Mouse (Mus musculus) layer of hippocampus, adult 2 months (tissue): Measurements from ENCODE around the gene Cttnbp2nl. TPM values are rescaled to one million over a fixed set of nuclear protein-coding genes. Genes with fewer than 3 reads are reported as not detected.

Experiments
- DNase-seq, 2 experiments: peaks; one replicate each; pipeline ENCODE4 v3.0.0; 2022; ENCODE audit warnings: low spot score in 2 of 2
- H3K27ac ChIP-seq: fragments of 200-600 bp; 2 replicates; pipeline ENCODE4 v1.8.1; 2022
- H3K4me3 ChIP-seq: fragments of 200-600 bp; 2 replicates; pipeline ENCODE4 v1.8.1; 2022; ENCODE audit warnings: mild to moderate bottlenecking
- CTCF ChIP-seq: fragments of 200-600 bp; conservative IDR thresholded peaks from 2 replicates; pipeline ENCODE4 v1.8.1; 2022; ENCODE audit warnings: antibody characterized with exemption, mild to moderate bottlenecking, moderate library complexity
- total RNA-seq, 2 experiments: library from RNA; stranded (reverse); gene quantifications; 2 replicates each; pipeline ENCODE4 v1.2.3; 2021

The Cttnbp2nl gene
- total RNA-seq, 2 experiments from 2014 or later, result 21.1 to 25.4 TPM

DNA sequence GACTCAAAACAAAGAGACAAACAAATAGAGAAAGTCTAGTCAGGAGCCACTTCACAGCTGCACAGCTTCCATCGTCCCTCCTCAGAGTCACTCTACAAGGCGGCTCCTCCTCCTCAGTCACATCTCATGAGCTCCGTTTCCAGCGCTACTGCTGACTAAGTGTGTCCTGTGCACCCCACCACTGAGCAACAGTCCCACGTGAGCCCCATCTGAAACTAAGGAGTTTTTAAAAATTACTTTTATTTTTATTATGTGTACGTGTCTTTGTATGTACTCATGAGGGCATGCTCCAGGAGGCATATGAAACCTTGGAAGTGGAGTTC, 34.2 kb downstream of the Cttnbp2nl start:
- Histone ChIP-seq H3K27ac (peak overlapping the region; percentile 82), H3K4me3 (no peak overlapping the region)
- no peak for DNase-seq
- TF ChIP-seq CTCF, result no peak

DNA sequence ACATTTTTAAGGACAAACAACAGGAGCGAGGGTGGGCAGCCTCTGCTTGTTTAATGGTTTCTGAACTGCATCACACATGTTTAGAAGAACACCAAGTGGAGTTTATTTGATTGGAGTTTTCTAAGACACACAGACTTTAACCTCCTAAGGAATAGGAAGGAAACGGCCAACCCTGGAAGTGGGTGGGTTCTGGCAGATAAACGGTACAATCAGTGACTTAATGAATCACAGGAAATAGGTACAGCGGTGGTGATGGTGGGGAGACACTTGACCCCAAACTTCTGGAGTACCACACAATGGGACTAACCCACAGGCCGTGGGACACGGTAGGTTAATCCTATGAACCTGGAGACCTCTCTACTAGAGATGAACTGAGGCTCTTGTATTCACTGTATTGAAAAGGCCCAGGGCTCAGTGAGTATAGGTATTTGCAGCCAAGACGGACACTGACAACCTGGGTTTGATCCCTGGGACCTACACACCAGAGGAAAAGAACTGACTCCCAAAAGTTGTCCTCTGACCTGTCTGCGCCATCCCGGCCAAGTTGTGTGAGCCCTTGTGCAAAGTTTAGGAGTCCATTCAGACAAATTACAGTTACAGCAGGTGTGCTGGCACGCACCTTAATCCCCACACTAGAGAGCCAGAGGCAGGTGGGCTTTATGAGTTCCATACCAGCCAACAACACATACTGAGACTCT, 34.7 kb downstream of the Cttnbp2nl start:
- no peak for TF ChIP-seq CTCF
- Histone ChIP-seq H3K4me3 (no peak overlapping the region), H3K27ac (peak overlapping the region; percentile 82)
- no peak for DNase-seq

DNA sequence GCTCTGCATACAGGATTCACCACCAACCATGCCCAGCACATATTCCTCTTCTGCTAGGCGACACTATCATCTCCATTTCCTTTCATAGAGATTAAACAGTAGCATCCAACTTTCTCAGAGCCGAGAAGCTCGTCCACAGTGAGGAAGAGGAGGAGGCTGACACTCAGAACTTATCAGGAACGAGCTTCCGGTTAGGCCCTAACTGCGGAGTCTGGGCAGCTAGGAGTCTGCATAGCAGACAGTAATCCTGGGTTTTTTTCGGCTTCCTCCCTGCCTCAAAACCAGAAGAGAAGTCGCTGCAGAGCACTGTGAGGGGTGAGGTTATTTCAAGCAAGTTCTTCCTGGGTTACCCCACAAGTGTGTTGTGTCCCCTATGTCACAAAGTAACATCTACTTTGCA, 35.6 kb downstream of the Cttnbp2nl start:
- no peak for DNase-seq
- Histone ChIP-seq H3K4me3 (no peak overlapping the region), H3K27ac (peak overlapping the region; percentile 82)
- TF ChIP-seq CTCF, result no peak

DNA sequence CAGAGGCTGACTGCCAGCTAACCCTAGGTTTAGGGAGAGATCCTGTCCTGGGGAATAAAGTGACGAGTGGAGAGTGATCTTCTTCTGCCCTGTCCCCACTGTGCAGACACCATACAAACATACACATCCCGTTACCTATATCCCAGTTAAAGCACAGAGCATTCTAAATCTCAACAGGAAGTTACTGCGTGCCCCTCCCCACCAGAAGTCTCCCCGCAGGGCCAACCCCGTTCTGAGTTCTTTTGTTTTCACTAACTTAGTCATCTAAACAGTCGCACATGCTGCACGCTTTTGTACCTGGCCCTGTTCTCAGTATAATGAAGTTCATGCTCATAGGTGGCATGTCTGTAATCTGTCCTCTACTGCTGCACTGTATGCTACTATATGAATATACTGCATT, 36.7 kb downstream of the Cttnbp2nl start:
- H3K27ac ChIP-seq, result peak overlapping the region; percentile 82
- H3K4me3 ChIP-seq, result no peak overlapping the region
- no peak for DNase-seq
- no peak for TF ChIP-seq CTCF

DNA sequence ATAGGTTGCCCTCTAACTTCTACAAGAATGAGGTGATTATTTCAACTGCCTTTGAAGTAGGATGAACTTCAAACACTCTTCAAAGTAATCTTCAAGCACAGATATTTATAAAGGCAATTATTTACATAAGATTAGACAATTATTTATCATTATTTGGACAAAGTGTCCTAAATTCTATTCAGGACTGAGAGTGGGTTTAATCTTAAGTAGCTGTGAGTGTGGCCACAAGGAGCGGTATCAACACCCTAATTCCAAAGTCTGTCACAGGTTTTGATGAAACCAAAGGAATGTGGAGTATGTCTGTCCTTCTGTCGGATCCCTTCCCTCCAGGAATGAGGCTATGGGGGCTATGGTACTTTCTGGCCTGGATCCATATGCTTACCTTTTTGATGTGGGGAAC, 38.0 kb downstream of the Cttnbp2nl start:
- no peak overlapping the region for H3K4me3 ChIP-seq
- TF ChIP-seq CTCF, result no peak
- no peak for DNase-seq
- H3K27ac ChIP-seq, result 0 out of 2 replicates have a peak overlapping the region, but pooled peaks have one; percentile 18

DNA sequence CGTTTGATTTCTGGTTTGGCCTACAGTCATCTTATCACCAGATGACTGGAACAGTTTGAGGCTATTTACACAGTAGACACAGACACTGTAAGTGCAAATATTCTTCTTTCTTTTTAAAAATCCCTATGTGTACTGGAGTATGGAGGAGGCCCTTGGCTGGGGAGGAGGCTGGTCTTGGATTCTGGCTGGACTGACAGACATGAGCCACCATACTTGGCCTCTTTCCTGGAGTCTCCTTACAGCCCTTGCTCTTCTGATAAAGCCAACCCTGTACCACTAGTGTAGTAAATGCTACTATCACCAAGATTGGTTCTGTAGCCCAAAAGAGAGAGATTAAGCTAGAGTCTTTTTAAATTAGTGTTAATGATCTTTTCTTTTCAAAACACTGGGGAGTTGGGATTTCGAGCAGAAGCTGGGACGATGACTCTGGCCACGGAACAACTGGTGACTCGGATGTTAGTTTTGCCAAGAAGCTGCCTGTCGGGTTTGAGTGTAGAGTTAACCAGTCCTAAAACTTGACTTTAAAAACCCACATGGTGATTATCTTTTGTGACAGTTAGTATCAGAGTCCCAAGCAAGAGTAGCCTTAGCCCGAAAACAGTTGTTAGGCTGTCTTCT, 40.1 kb downstream of the Cttnbp2nl start:
- no peak for DNase-seq
- Histone ChIP-seq H3K4me3 (no peak overlapping the region), H3K27ac (no peak overlapping the region; the same call in 1 of the 2 replicates)
- no peak for TF ChIP-seq CTCF

DNA sequence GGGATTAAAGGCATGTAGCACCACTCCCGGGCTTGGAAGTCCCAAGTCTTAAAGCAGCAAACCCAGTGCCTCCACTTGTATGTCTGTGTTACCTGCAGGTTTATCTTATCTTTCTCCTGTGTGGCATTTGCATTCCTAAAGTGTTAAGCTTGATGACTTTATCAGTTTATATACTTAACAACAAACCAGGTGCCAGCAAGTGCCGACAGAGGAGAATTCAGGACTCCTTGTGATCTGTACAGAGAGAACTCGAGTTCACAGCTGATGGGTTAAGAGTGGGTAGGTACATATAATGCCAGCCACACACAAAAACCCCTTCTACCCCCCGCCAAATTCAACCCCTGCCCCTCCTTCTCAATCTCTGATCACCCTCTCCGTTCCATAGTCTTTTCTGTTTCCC, 41.1 kb downstream of the Cttnbp2nl start:
- TF ChIP-seq CTCF, result no peak
- DNase-seq, result no peak

DNA sequence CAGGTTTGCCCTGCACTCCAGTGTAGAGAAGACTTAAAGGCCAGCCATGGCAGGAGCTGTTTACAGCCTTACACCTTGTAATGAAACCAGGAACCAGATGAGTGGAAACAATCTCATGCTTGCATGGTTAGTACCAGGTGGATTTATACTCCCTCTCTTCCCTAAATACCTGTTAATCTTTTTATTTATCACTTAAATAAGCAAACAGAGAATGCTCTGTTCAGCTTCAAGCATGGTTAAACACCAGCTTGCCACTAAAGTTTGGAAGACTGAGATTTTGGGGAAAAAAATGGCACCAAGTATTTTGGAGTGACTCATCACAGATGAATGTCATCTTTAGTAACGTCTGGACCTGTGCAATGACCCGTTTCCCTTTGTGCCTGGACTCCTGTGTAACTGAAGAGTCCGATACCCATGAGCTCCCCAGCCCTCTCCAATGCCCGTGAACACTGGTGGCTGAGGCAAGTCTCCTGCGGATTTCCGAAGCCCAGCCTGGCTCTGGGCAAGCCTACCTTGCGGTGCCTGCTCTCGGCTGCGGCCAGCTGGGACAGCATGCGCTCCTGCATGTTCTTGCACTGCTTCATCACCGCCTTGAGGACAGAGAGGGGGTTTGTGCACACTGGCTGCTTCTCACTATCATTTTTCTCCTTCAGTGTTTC, 42.1 kb downstream of the Cttnbp2nl start:
- Histone ChIP-seq H3K4me3 (no peak overlapping the region), H3K27ac (0 out of 2 replicates have a peak overlapping the region, but pooled peaks have one; percentile 4)
- no peak for DNase-seq
- TF ChIP-seq CTCF, result no peak

More for the DNA sequence above, 41.1 kb downstream of the Cttnbp2nl start:
- H3K4me3 ChIP-seq, result no peak overlapping the region
- no peak overlapping the region for H3K27ac ChIP-seq

DNA sequence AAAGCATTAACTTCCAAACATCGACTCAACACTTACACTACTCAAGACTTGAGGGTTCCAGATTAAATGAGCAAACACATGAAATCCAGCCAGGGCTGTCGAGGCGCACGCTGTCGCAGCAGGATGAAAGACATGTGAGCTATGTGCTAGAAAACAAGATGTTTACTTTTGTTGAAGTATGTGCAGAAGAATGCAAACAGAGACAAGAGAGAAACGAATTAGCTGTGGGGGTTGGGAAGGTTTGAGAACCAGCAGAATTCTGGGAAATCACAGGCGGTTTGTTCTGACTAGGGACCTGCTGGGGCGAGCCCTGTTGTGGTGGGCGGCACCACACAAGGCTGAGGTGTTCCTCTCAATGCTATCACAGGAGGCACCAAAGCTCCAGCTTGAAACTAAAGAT, 44.9 kb downstream of the Cttnbp2nl start:
- H3K4me3 ChIP-seq, result no peak overlapping the region
- no peak for TF ChIP-seq CTCF

DNA sequence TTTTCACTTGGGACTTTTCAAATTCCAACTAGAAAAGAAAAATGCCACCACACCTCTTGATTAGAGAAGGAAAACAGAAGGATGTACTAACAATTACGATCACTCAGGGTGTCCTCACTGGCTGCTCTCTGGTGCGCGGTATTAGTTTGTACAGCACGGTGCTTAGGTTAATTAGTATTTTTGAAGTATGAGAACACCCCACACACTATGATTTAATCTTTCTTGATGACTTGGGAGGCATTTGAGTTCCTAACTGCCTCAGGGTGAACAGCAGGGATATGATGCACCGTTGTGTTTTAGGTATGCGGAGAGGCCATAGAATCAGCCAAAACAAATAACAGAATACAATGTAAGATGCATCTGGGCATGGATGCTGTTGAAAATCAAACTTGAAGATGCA, 46.8 kb downstream of the Cttnbp2nl start:
- Histone ChIP-seq H3K27ac (no peak overlapping the region), H3K4me3 (no peak overlapping the region)
- DNase-seq, result no peak
- no peak for TF ChIP-seq CTCF

More for the DNA sequence above, 44.9 kb downstream of the Cttnbp2nl start:
- H3K27ac ChIP-seq, result 0 out of 2 replicates have a peak overlapping the region, but pooled peaks have one; percentile 21
- no peak for DNase-seq

DNA sequence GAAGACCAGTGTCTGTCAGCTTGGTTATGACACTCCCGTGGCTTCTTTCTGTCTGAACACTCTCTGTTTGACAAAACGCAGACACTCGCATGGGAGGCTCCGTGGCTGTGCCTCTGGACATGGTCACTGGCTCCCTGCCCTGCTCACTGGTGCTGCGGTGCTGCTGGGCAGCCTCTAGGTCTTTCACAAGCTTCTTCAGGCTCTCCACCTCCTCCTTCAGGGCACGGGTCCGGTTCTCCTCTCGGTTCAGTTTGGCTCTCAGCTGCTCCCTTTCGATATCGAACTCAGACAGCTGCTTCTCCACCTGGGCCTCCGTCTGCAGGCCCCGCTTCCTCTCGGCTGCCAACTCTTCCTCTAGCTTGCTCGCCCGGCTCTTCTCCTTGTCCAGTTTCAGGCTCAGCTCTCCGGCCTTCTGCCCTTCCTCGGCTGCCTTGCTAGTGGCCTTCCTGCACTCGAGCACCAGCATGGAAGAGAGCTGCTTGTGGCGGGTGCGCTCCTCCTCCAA, 47.3 kb downstream of the Cttnbp2nl start:
- no peak for DNase-seq
- no peak for TF ChIP-seq CTCF
- Histone ChIP-seq H3K4me3 (no peak overlapping the region), H3K27ac (peak overlapping the region; percentile 76)

DNA sequence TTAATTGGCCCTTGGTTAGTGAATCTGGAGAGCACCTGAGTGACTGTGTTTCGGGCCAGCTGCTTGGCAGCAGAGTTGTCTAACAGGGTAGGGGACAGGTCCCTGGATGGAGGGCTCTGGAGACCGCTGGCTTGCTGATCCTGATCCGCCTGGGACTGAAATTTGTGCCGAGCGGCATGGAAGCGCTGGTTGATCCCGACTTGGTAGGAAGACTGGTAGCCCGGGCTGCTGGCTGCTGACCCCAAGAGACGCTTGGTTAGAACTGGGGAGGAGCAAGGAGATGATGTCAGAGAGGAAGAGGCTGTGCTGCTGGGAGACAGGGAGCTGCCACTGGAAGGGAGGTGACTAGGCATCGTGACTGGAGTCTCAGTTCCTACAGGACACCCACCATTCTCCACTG, 47.9 kb downstream of the Cttnbp2nl start:
- no peak for DNase-seq
- Histone ChIP-seq H3K27ac (peak overlapping the region; percentile 76), H3K4me3 (no peak overlapping the region)
- no peak for TF ChIP-seq CTCF

DNA sequence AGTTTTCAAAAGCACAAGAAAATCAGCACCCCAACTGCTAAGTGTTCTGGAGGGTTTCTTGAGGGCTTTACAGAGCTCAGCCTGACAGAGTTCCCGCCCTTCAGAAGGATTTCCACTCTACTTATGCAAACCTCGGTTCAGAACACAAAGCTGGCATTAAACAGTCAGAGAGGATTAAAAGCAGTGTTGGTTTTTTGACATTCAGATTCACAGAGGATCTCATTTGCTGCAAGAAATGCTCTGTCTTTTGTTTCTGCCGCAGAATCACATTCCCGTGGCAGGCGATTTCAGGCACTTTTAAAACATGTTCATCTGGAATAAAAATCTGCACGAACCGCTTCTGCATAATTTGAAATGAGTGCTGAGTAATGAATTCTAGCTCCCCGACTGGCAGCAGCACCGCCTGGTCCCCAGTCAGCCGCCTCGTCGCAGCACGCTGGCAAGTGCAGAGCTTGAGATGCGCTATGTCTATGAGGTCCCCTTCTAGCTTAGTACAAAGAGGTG, 48.9 kb downstream of the Cttnbp2nl start:
- H3K27ac ChIP-seq, result peak overlapping the region; percentile 76
- no peak overlapping the region for H3K4me3 ChIP-seq
- TF ChIP-seq CTCF, result no peak
- DNase-seq, result peak; percentile 72 to 81
